Comparison of ENCODE assay signal across 10 mouse cellular contexts in the genomic region with DNA sequence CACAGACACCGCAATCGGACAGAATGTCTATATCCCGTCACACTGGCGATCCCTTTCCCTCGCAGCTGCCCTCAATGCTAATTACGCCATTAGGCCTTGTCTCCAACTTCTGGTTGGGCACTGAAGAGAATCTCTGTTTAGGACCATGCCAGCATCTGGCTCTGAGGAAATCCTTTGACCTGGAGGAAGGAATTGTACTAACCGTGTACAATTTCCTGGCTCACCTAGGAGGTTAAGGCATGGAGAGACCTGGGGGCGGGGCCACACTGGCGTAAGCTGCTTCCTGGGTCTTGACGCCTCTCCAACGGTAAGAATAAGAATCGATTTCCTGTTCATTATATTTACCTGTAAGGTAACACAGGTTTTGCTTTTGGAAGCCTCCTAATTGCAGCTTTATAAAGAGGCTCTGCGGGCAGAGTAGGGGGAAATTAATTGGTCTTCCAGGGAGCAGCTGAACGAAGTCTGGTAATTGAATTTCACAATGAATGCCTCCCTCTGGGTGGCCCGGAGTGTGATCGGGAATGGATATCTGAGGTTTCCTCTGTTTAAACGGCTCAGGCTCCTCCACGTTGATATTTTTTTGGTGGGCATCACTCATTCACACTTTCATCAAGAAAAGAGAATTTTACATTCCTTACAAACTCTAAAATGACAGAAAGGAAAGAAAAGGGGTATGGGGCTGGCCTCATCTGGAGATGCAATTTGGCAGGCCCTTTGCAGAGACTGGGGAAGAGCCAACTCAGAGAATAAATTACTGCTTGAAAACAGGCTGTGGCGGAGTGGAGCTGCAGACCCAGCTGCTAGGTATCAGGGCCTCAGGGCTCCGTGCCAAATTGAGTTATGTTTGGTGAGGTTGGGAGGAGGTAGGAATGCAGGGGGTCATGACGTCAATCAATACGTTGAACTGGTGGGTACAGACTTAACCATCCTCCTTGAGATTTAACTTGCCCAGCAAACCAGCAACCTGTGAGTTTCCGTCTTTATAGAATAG. TPM values are rescaled to one million over a fixed set of nuclear protein-coding genes. Genes with fewer than 3 reads are reported as not detected.
DNase-seq lines count a peak whose midpoint lies in the region; ATAC-seq and TF ChIP-seq lines count a peak whose summit lies in the region.
"Had no signal": no experiment of that assay in that cellular context is flagged by ENCODE, and none has a peak within 500 bp of the region (broad histone marks: within the 10 kb centered on the region; RNA-seq: fewer than 3 reads in every experiment).

No protein-coding gene starts in this region.

- H3K9ac ChIP-seq in kidney, postnatal 0 days (ENCODE audit: low read depth, low read length), result no peak overlapping the region
- no peak overlapping the region for H3K9ac ChIP-seq in limb, embryonic 12.5 days (replicated peaks)

- no peaks in the 10 kb centered on the region for H3K27me3 ChIP-seq in kidney, postnatal 0 days (ENCODE audit: insufficient read depth, low read length)
- no peaks in the 10 kb centered on the region for H3K27me3 ChIP-seq in embryonic facial prominence, embryonic 10.5 days (replicated peaks; ENCODE audit: low read depth, poor library complexity, severe bottlenecking)
- H3K27me3 ChIP-seq in limb, embryonic 12.5 days, result no peaks in the 10 kb centered on the region

- 38% methylated on average over 23 of the region's 23 CpGs for WGBS in kidney, postnatal 0 days
- 55% methylated on average over 23 of the region's 23 CpGs for WGBS in embryonic facial prominence, embryonic 10.5 days
- WGBS in limb, embryonic 12.5 days, result 38% methylated on average over 23 of the region's 23 CpGs

- no peak for ATAC-seq in kidney, postnatal 0 days (replicated peaks; ENCODE audit: low FRiP score, low read depth)
- ATAC-seq in limb, embryonic 12.5 days (ENCODE audit: insufficient number of reproducible peaks, insufficient read depth, low FRiP score, low TSS enrichment, low read depth), result peak; percentile 76; the same call in 1 of the 2 replicates
- ATAC-seq in megakaryocyte progenitor cell, adult 5-6 weeks (replicated peaks; ENCODE audit: poor library complexity), result no peak

- peak; percentile 72 for DNase-seq in kidney, postnatal 0 days (ENCODE audit: low spot score)
- DNase-seq in kidney, adult 8-10 months, result no peak
- peak; percentile 60 for DNase-seq in R1 (ENCODE audit: low read depth, low spot score)
- DNase-seq in embryonic facial prominence, embryonic 10.5 days (ENCODE audit: low spot score), result peak; percentile 41
- DNase-seq in urinary bladder, postnatal 25 days (ENCODE audit: low spot score), result no peak
- no peak for DNase-seq in heart, adult 9 months (ENCODE audit: low spot score in 2 of 2)

- no peak overlapping the region; the same call in 1 of the 2 replicates for H3K27ac ChIP-seq in kidney, postnatal 0 days
- no peak overlapping the region; the same call in 1 of the 2 replicates for H3K27ac ChIP-seq in embryonic facial prominence, embryonic 10.5 days (replicated peaks)
- H3K27ac ChIP-seq in limb, embryonic 12.5 days, result peak overlapping the region; percentile 73

- peak overlapping the region; percentile 25; the same call in 1 of the 2 replicates for H3K4me2 ChIP-seq in kidney, postnatal 0 days (ENCODE audit: low read length)
- peak overlapping the region; percentile 35 for H3K4me2 ChIP-seq in limb, embryonic 12.5 days

- H3K4me1 ChIP-seq in kidney, postnatal 0 days (replicated peaks; ENCODE audit: insufficient read depth, low read length), result peaks cover 9% of the 10 kb centered on the region; the same call in 1 of the 2 replicates
- H3K4me1 ChIP-seq in embryonic facial prominence, embryonic 10.5 days, result peaks cover 18% of the 10 kb centered on the region
- H3K4me1 ChIP-seq in limb, embryonic 12.5 days (replicated peaks), result peaks cover 16% of the 10 kb centered on the region

- H3K36me3 ChIP-seq in kidney, postnatal 0 days (ENCODE audit: insufficient read depth, low read length), result no peaks in the 10 kb centered on the region
- no peaks in the 10 kb centered on the region for H3K36me3 ChIP-seq in embryonic facial prominence, embryonic 10.5 days (replicated peaks)
- H3K36me3 ChIP-seq in limb, embryonic 12.5 days, result no peaks in the 10 kb centered on the region

- TF ChIP-seq CTCF in kidney, postnatal 0 days (IDR thresholded peaks at IDR 0.05; ENCODE audit: low read depth), result no peak

- H3K9me3 ChIP-seq in kidney, postnatal 0 days (replicated peaks; ENCODE audit: low read length), result no peaks in the 10 kb centered on the region
- H3K9me3 ChIP-seq in embryonic facial prominence, embryonic 10.5 days, result no peaks in the 10 kb centered on the region
- H3K9me3 ChIP-seq in limb, embryonic 12.5 days, result peaks cover 5% of the 10 kb centered on the region; the same call in 1 of the 2 replicates

- no peak overlapping the region for H3K4me3 ChIP-seq in kidney, postnatal 0 days (replicated peaks; ENCODE audit: low read depth, low read length)
- H3K4me3 ChIP-seq in embryonic facial prominence, embryonic 10.5 days, result no peak overlapping the region; the same call in 1 of the 2 replicates
- H3K4me3 ChIP-seq in limb, embryonic 12.5 days (replicated peaks), result no peak overlapping the region
- H3K4me3 ChIP-seq: megakaryocyte, embryonic 14.5 days had no signal

RNA-seq across cellular contexts. Expression of gene Gm14214, which starts 20.5 kb away (rescaled TPM):
- polyA plus RNA-seq in kidney, postnatal 0 days (2015; fragmentation: Nextera tagmentation; extraction: Ambion mirVana), result not detected in 2 replicates
- polyA plus RNA-seq in embryonic facial prominence, embryonic 10.5 days (2016; fragmentation: Nextera tagmentation; extraction: Ambion mirVana), result not detected in 2 replicates
- polyA plus RNA-seq in limb, embryonic 12.5 days (2016; fragmentation: Nextera tagmentation; extraction: Ambion mirVana), result not detected in 2 replicates
- total RNA-seq in megakaryocyte progenitor cell, adult 5-6 weeks (2015), result not detected in 2 replicates
- not detected in 2 replicates for total RNA-seq in megakaryocyte progenitor cell, adult 5-6 weeks (2017)
- total RNA-seq: granulocyte monocyte progenitor cell, adult 5-6 weeks had no signal

RNA-seq across cellular contexts. Expression of gene Raly, which starts 41.6 kb away (rescaled TPM):
- polyA plus RNA-seq in kidney, postnatal 0 days (2015; fragmentation: Nextera tagmentation; extraction: Ambion mirVana), result 31.6 and 33.7 TPM in 2 replicates
- polyA plus RNA-seq in embryonic facial prominence, embryonic 10.5 days (2016; fragmentation: Nextera tagmentation; extraction: Ambion mirVana), result 52.8 and 53.1 TPM in 2 replicates
- polyA plus RNA-seq in limb, embryonic 12.5 days (2016; fragmentation: Nextera tagmentation; extraction: Ambion mirVana), result 50.1 and 61.3 TPM in 2 replicates
- 95.3 and 110 TPM in 2 replicates for total RNA-seq in megakaryocyte progenitor cell, adult 5-6 weeks (2015)
- total RNA-seq in megakaryocyte progenitor cell, adult 5-6 weeks (2017), result 163 and 183 TPM in 2 replicates

RNA-seq across cellular contexts. Expression of gene a, which starts 41.9 kb away (rescaled TPM):
- 0.42 and 1.1 TPM in 2 replicates for polyA plus RNA-seq in kidney, postnatal 0 days (2015; fragmentation: Nextera tagmentation; extraction: Ambion mirVana)
- polyA plus RNA-seq in embryonic facial prominence, embryonic 10.5 days (2016; fragmentation: Nextera tagmentation; extraction: Ambion mirVana), result 1.5 and 2.3 TPM in 2 replicates
- polyA plus RNA-seq in limb, embryonic 12.5 days (2016; fragmentation: Nextera tagmentation; extraction: Ambion mirVana), result 10.3 and 10.9 TPM in 2 replicates
- total RNA-seq in megakaryocyte progenitor cell, adult 5-6 weeks (2015), result 0.34 TPM in 1 of 2 replicates, not detected in the other
- not detected in 2 replicates for total RNA-seq in megakaryocyte progenitor cell, adult 5-6 weeks (2017)
- total RNA-seq: granulocyte monocyte progenitor cell, adult 5-6 weeks had no signal

Comparison
In these comparisons a context has a peak if more than half of its experiments do, and no peak if none do; other contexts are left out.
1. DNase-seq: peak in kidney, postnatal 0 days (single experiment), R1 (single experiment) and embryonic facial prominence, embryonic 10.5 days (single experiment); none in kidney, adult 8-10 months (0 of 2), urinary bladder, postnatal 25 days (single experiment) and heart, adult 9 months (0 of 2).